Mouse (Mus musculus) lung, embryonic 14.5 days (tissue): Measurements from ENCODE around the gene Olfr1495. TPM values are rescaled to one million over a fixed set of nuclear protein-coding genes. Genes with fewer than 3 reads are reported as not detected.

Experiments
- ATAC-seq: fragments of 200-750 bp; cut with Nextera tagmentation; 2 replicates; pipeline ENCODE4 v1.8.0; 2017; ENCODE audit warnings: mild to moderate bottlenecking, moderate TSS enrichment, moderate library complexity; ENCODE audit not compliant: insufficient read depth
- DNase-seq: peaks from one replicate; pipeline ENCODE4 v3.0.0-alpha.2; 2015
- H3K27ac ChIP-seq: fragments of 300-500 bp; sonication (generic); 2 replicates; pipeline ENCODE4 v1.5.1; 2014; ENCODE audit warnings: low read depth, mild to moderate bottlenecking, moderate library complexity
- H3K27me3 ChIP-seq: fragments of 300-500 bp; sonication (generic); 2 replicates; pipeline ENCODE4 v1.6.1; 2014; ENCODE audit warnings: low read length, control low read depth; ENCODE audit not compliant: insufficient read depth
- H3K36me3 ChIP-seq: fragments of 300-500 bp; sonication (generic); 2 replicates; pipeline ENCODE4 v1.6.1; 2014; ENCODE audit warnings: control low read depth; ENCODE audit not compliant: insufficient read depth
- H3K4me1 ChIP-seq: fragments of 300-500 bp; sonication (generic); 2 replicates; pipeline ENCODE4 v1.6.1; 2014; ENCODE audit warnings: antibody characterized with exemption, control low read depth; ENCODE audit not compliant: insufficient read depth
- H3K4me2 ChIP-seq: fragments of 300-500 bp; sonication (generic); 2 replicates; pipeline ENCODE4 v1.6.1; 2014; ENCODE audit warnings: mild to moderate bottlenecking
- H3K4me3 ChIP-seq: fragments of 300-500 bp; sonication (generic); 2 replicates; pipeline ENCODE4 v1.5.1; 2014; ENCODE audit warnings: low read depth, low read length
- H3K9ac ChIP-seq: fragments of 300-500 bp; sonication (generic); 2 replicates; pipeline ENCODE4 v1.6.1; 2014
- H3K9me3 ChIP-seq: fragments of 300-500 bp; sonication (generic); 2 replicates; pipeline ENCODE4 v1.6.1; 2016; ENCODE audit warnings: low read depth, low read length, control low read depth
- CTCF ChIP-seq: IDR thresholded peaks from 2 replicates; pipeline ENCODE4 v1.5.1; 2016; ENCODE audit warnings: antibody characterized with exemption, low read depth
- WGBS: fragments of 180-500 bp; shearing (Covaris S2); extraction: QIAGEN DNeasy Blood & Tissue Kit; methylation state at CpG from one replicate; pipeline ENCODE4 v1.1.7; 2014; 5-methylcytosine and 5-hydroxymethylcytosine counted together
- polyA plus RNA-seq: library from polyadenylated mRNA; unstranded; fragments of >200 nt; fragmentation: Nextera tagmentation; extraction: Ambion mirVana; gene quantifications from 2 replicates; pipeline ENCODE4 v1.2.1, GENCODE M21; 2014

The Olfr1495 gene
- polyA plus RNA-seq, 1 experiment from 2014 or later = not detected

DNA sequence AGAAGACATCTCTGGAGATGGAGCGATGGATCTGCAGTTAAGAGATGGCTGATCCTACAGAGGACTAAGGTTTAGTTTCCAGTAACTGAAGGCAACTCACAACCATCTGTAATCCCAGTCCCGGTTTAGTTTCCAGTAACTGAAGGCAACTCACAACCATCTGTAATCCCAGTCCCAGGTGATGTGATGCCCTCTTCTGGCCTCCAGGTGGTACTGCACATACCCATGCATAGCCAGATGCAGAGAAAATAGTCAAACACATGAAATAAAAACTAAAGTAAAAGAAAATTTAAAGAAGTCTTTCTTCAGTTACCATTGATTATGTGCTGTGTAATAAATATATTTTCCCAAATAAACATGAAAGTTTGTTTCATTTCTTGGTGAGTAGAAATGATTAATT is 48.4 kb downstream of the Olfr1495 start:
- Histone ChIP-seq H3K9ac (no peak overlapping the region), H3K27ac (no peak overlapping the region), H3K36me3 (no peaks in the 10 kb centered on the region), H3K4me1 (no peaks in the 10 kb centered on the region), H3K4me2 (no peak overlapping the region), H3K27me3 (no peaks in the 10 kb centered on the region), H3K9me3 (no peaks in the 10 kb centered on the region), H3K4me3 (no peak overlapping the region)
- DNase-seq (no peak), ATAC-seq (no peak)
- peak; percentile 25; the same call in 1 of the 2 replicates for TF ChIP-seq CTCF
- 52% methylated on average over 2 of the region's 2 CpGs for WGBS

GRCm38 (mm10) chr19:13818827-13819226 is 54.4 kb downstream of the Olfr1495 start:
- Histone ChIP-seq H3K4me1 (no peaks in the 10 kb centered on the region), H3K27me3 (no peaks in the 10 kb centered on the region), H3K27ac (no peak overlapping the region), H3K9ac (no peak overlapping the region), H3K4me3 (no peak overlapping the region), H3K4me2 (no peak overlapping the region), H3K36me3 (no peaks in the 10 kb centered on the region), H3K9me3 (no peaks in the 10 kb centered on the region)
- DNase-seq (peak; percentile 37), ATAC-seq (no peak)
- WGBS = 32% methylated on average over 5 of the region's 5 CpGs
- peak; percentile 46 for TF ChIP-seq CTCF

DNA sequence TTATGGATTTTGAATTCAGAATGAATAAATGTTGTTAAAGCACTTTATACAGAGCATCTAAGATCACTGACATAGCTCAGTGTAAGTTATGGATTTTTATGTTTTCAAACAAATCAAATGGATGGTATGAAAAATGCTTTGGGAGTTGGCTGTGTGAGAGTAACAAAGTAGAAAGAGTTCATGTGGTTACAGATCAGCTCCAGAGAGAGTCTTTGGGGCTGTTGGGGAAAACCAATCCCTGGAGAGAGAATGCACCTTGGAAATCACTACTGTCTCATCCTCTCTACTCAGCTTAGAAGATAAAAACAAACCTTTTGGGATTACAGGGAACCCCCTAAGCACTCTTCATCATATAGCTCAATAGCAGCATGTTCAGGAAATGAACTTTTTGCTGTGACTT is 54.9 kb downstream of the Olfr1495 start, which contains the start of gene Olfr1499:
TSS of gene Olfr1499 (minus strand) at position 101 of the 400 bp plus-strand sequence.
- no peak within 1 kb of the TSS for H3K9ac ChIP-seq
- no peak within 1 kb of the TSS for H3K4me3 ChIP-seq
- ATAC-seq = no peak
- DNase-seq = no peak
- no peak within 1 kb of the TSS for H3K4me2 ChIP-seq
- H3K27ac ChIP-seq = no peak within 1 kb of the TSS
- no peaks in the 10 kb centered on the region for H3K36me3 ChIP-seq
- no peaks in the 10 kb centered on the region for H3K4me1 ChIP-seq
- H3K27me3 ChIP-seq = no peaks in the 10 kb centered on the region
- no peak for TF ChIP-seq CTCF
- H3K9me3 ChIP-seq = no peaks in the 10 kb centered on the region

Other genes starting within 250 kb of the Olfr1495 start
- not detected in 2 replicates for gene Olfr1480, start 236.7 kb upstream of the Olfr1495 start, polyA plus RNA-seq
- not detected in 2 replicates for gene Olfr1484, start 181.1 kb upstream of the Olfr1495 start, polyA plus RNA-seq
- not detected in 2 replicates for gene Olfr1487, start 147.2 kb upstream of the Olfr1495 start, polyA plus RNA-seq
- not detected in 2 replicates for gene Olfr1489, start 133.0 kb upstream of the Olfr1495 start, polyA plus RNA-seq
- gene Olfr1490, start 113.5 kb upstream of the Olfr1495 start, polyA plus RNA-seq = not detected in 2 replicates
- not detected in 2 replicates for gene Olfr1491, start 67.3 kb upstream of the Olfr1495 start, polyA plus RNA-seq
- gene Olfr1493-ps1, start 41.3 kb upstream of the Olfr1495 start, polyA plus RNA-seq = not detected in 2 replicates
- not detected in 2 replicates for gene Olfr1494, start 24.9 kb upstream of the Olfr1495 start, polyA plus RNA-seq
- gene Olfr1496, start 13.3 kb downstream of the Olfr1495 start, polyA plus RNA-seq = not detected in 2 replicates
- not detected in 2 replicates for gene Olfr1497, start 33.6 kb downstream of the Olfr1495 start, polyA plus RNA-seq
- gene Olfr1499, start 54.8 kb downstream of the Olfr1495 start, polyA plus RNA-seq = not detected in 2 replicates
- gene Olfr1500, start 65.9 kb downstream of the Olfr1495 start, polyA plus RNA-seq = not detected in 2 replicates
- gene Olfr1501, start 86.1 kb downstream of the Olfr1495 start, polyA plus RNA-seq = not detected in 2 replicates
- gene Olfr1502, start 97.2 kb downstream of the Olfr1495 start, polyA plus RNA-seq = not detected in 2 replicates
- gene Olfr1504, start 133.3 kb downstream of the Olfr1495 start, polyA plus RNA-seq = not detected in 2 replicates
- not detected in 2 replicates for gene Olfr1505, start 148.9 kb downstream of the Olfr1495 start, polyA plus RNA-seq